ENCODE assay signal across 8 mouse cellular contexts in the genomic region with DNA sequence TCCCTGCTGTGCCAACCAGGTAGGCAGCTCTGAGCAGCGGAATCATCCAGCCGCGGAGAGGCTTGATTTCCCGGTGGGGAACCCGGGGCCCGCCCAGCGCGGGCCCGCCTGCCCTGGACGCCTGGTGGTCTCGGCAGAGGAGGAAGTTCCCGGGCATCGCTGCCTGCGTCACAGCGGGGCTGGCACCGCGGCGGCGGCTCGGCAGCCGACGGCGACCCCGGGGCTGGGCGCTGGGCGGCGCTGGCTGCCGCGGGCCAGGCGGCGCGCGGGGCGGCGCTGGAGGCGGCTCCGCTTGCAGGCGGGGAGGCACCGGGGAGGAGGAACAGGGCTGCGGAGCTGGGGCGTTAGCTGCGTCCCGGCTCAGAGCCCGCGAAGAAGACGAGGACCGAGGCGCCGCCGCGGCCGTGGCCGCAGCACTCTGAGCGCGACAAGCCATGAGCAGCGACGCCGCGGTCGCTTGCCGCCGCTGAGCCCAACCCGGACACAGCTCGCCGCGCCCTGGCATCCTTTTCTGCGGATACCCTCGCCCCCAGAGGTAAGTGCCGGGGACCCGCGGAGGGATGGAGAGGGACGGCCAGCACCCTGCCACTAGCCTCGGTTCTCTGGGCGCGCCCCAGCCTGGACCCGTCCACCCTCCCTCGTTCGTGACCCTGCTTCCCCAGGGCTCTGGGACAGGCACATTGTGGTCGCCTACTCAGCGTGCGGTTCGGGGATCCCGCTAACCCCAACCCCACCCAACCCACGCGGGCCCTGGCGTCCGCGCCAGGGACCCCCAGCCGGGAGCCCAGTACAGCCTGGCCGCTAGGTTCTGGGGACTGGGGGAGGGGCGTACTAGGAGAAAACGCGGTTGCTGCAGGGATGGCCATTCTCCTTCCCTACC. TPM values are rescaled to one million over a fixed set of nuclear protein-coding genes. Genes with fewer than 3 reads are reported as not detected.
A peak's percentile ranks its signal among the peaks of the same experiment; 100 is the strongest.
DNase-seq lines count a peak whose midpoint lies in the region; ATAC-seq and TF ChIP-seq lines count a peak whose summit lies in the region.

A gene (plus strand): TSS at position 293 of the 880 bp plus-strand sequence.

- peak; percentile 90 for ATAC-seq in embryonic facial prominence, embryonic 12.5 days (ENCODE audit: insufficient number of reproducible peaks, insufficient read depth, low FRiP score, low TSS enrichment)
- ATAC-seq in limb, embryonic 14.5 days (ENCODE audit: low FRiP score, low read depth): peak; percentile 92
- peak; percentile 95 for ATAC-seq in midbrain, embryonic 16.5 days

- H3K9me3 ChIP-seq in embryonic facial prominence, embryonic 12.5 days: no peaks in the 10 kb centered on the region
- no peaks in the 10 kb centered on the region for H3K9me3 ChIP-seq in limb, embryonic 14.5 days (ENCODE audit: control insufficient read depth, low read length)
- no peaks in the 10 kb centered on the region for H3K9me3 ChIP-seq in midbrain, embryonic 16.5 days (replicated peaks; ENCODE audit: control insufficient read depth, low read length, poor library complexity, severe bottlenecking)

- peak within 1 kb of the TSS; percentile 57 for H3K27ac ChIP-seq in embryonic facial prominence, embryonic 12.5 days
- peak within 1 kb of the TSS; percentile 76 for H3K27ac ChIP-seq in kidney, adult 2 months (ENCODE audit: insufficient read depth, low read depth, low read length)
- peak within 1 kb of the TSS; percentile 65 for H3K27ac ChIP-seq in limb, embryonic 14.5 days (replicated peaks; ENCODE audit: low read depth, low read length)
- peak within 1 kb of the TSS; percentile 81 for H3K27ac ChIP-seq in midbrain, embryonic 16.5 days (ENCODE audit: low read length)
- H3K27ac ChIP-seq in spleen, adult 2 months (ENCODE audit: insufficient read depth, low read length): peak within 1 kb of the TSS; percentile 99

- peak within 1 kb of the TSS; percentile 71 for H3K4me3 ChIP-seq in embryonic facial prominence, embryonic 12.5 days
- H3K4me3 ChIP-seq in kidney, adult 2 months (ENCODE audit: insufficient read depth, low read depth, low read length): peak within 1 kb of the TSS; percentile 83
- H3K4me3 ChIP-seq in limb, embryonic 14.5 days (replicated peaks; ENCODE audit: low read length): peak within 1 kb of the TSS; percentile 76
- peak within 1 kb of the TSS; percentile 71 for H3K4me3 ChIP-seq in midbrain, embryonic 16.5 days (ENCODE audit: low read depth, low read length)
- peak within 1 kb of the TSS; percentile 77 for H3K4me3 ChIP-seq in spleen, adult 2 months (ENCODE audit: extremely low read depth, insufficient read depth, insufficient read length)

- H3K4me2 ChIP-seq in embryonic facial prominence, embryonic 12.5 days (replicated peaks): peak within 1 kb of the TSS; percentile 86
- H3K4me2 ChIP-seq in limb, embryonic 14.5 days (replicated peaks; ENCODE audit: low read depth, low read length, severe bottlenecking): peak within 1 kb of the TSS; percentile 94
- peak within 1 kb of the TSS; percentile 93 for H3K4me2 ChIP-seq in midbrain, embryonic 16.5 days (ENCODE audit: low read length)

- no peaks in the 10 kb centered on the region for H3K36me3 ChIP-seq in embryonic facial prominence, embryonic 12.5 days
- no peaks in the 10 kb centered on the region for H3K36me3 ChIP-seq in kidney, adult 2 months (ENCODE audit: control insufficient read depth, insufficient read depth, low read length)
- no peaks in the 10 kb centered on the region for H3K36me3 ChIP-seq in limb, embryonic 14.5 days (ENCODE audit: control insufficient read depth, insufficient read depth, low read length)
- no peaks in the 10 kb centered on the region for H3K36me3 ChIP-seq in midbrain, embryonic 16.5 days (ENCODE audit: control insufficient read depth, insufficient read depth, low read length)
- H3K36me3 ChIP-seq in spleen, adult 2 months (ENCODE audit: control insufficient read depth, insufficient read depth, low read length): peaks cover 5% of the 10 kb centered on the region; the same call in 1 of the 2 replicates

- peak; percentile 25 for TF ChIP-seq POLR2A in kidney, adult 2 months (IDR thresholded peaks at IDR 0.05; ENCODE audit: low read depth, low read length)
- TF ChIP-seq POLR2A in limb, embryonic 14.5 days (IDR thresholded peaks at IDR 0.05; ENCODE audit: borderline replicate concordance, extremely low read depth, insufficient read depth, insufficient read length): peak; percentile 64; the same call in 1 of the 2 replicates
- peak; percentile 70 for TF ChIP-seq POLR2A in spleen, adult 2 months (IDR thresholded peaks at IDR 0.05; ENCODE audit: low read depth, low read length)

- under 1% methylated on average over 76 of the region's 93 CpGs for WGBS in embryonic facial prominence, embryonic 12.5 days
- WGBS in kidney, adult 2 months: under 1% methylated on average over 92 of the region's 93 CpGs
- under 1% methylated on average over 50 of the region's 93 CpGs for WGBS in limb, embryonic 14.5 days
- WGBS in midbrain, embryonic 16.5 days: under 1% methylated on average over 73 of the region's 93 CpGs
- 1% methylated on average over 91 of the region's 93 CpGs for WGBS in spleen, adult 2 months

- 0 out of 2 replicates have a peak, but pooled peaks have one; percentile 16 for TF ChIP-seq CTCF in kidney, adult 2 months (conservative IDR thresholded peaks at IDR 0.05; ENCODE audit: insufficient read depth, insufficient read length, low read depth, low read length)
- TF ChIP-seq CTCF in spleen, adult 2 months (IDR thresholded peaks at IDR 0.05; ENCODE audit: extremely low read depth, insufficient read depth, insufficient read length, insufficient replicate concordance): no peak

- peak; percentile 66 for DNase-seq in 3T3-L1 (ENCODE audit: low read depth, low spot score)
- DNase-seq in adrenal gland, postnatal 36 days: peak; percentile 93 to 94
- DNase-seq in heart, adult 18-20 months: peak; percentile 82 to 93
- peak; percentile 79 for DNase-seq in kidney, adult 2 months
- peak; percentile 73 for DNase-seq in limb, embryonic 14.5 days (ENCODE audit: low spot score)
- DNase-seq in spleen, adult 2 months (ENCODE audit: low read depth in 1 of 2, low spot score in 2 of 2): peak; percentile 74 to 89

- H3K9ac ChIP-seq in embryonic facial prominence, embryonic 12.5 days: peak within 1 kb of the TSS; percentile 75
- peak within 1 kb of the TSS; percentile 80 for H3K9ac ChIP-seq in limb, embryonic 14.5 days (ENCODE audit: low read depth, low read length, severe bottlenecking)
- peak within 1 kb of the TSS; percentile 85 for H3K9ac ChIP-seq in midbrain, embryonic 16.5 days (ENCODE audit: low read depth, low read length)

- H3K27me3 ChIP-seq in embryonic facial prominence, embryonic 12.5 days: no peaks in the 10 kb centered on the region
- no peaks in the 10 kb centered on the region for H3K27me3 ChIP-seq in kidney, adult 2 months (replicated peaks; ENCODE audit: control insufficient read depth, insufficient read depth, low read length)
- no peaks in the 10 kb centered on the region for H3K27me3 ChIP-seq in limb, embryonic 14.5 days (ENCODE audit: control insufficient read depth, insufficient read depth, low read length)
- H3K27me3 ChIP-seq in midbrain, embryonic 16.5 days (ENCODE audit: control insufficient read depth, insufficient read depth, low read depth, low read length): peaks cover 3% of the 10 kb centered on the region
- H3K27me3 ChIP-seq in spleen, adult 2 months (ENCODE audit: control insufficient read depth, insufficient read depth, low read length): no peaks in the 10 kb centered on the region

- H3K4me1 ChIP-seq in embryonic facial prominence, embryonic 12.5 days: peaks cover 16% of the 10 kb centered on the region
- H3K4me1 ChIP-seq in kidney, adult 2 months (ENCODE audit: control insufficient read depth, insufficient read depth, low read length): 0 out of 2 replicates have a peak, but pooled peaks cover 3% of the 10 kb centered on the region
- peaks cover 11% of the 10 kb centered on the region; the same call in 1 of the 2 replicates for H3K4me1 ChIP-seq in limb, embryonic 14.5 days (ENCODE audit: control insufficient read depth, insufficient read depth, low read length)
- H3K4me1 ChIP-seq in midbrain, embryonic 16.5 days (ENCODE audit: control insufficient read depth, insufficient read depth, low read length): peaks cover 21% of the 10 kb centered on the region
- H3K4me1 ChIP-seq in spleen, adult 2 months (ENCODE audit: control insufficient read depth, insufficient read depth, insufficient read length): peaks cover 4% of the 10 kb centered on the region

RNA-seq across cellular contexts. Expression of the gene that starts here (rescaled TPM):
- total RNA-seq in adrenal gland, postnatal 36 days (2021): 10 to 100 TPM; 23.9 to 26.6 TPM
- polyA plus RNA-seq in embryonic facial prominence, embryonic 12.5 days (2016; fragmentation: Nextera tagmentation; extraction: Ambion mirVana): 13.2 TPM in 2 replicates
- 10 to 100 TPM; 26.7 to 29.9 TPM for total RNA-seq in heart, adult 18-20 months (2021)
- polyA plus RNA-seq in kidney, adult 2 months (2012; rRNA removed): 13.0 and 13.6 TPM in 2 replicates
- 13.0 and 20.2 TPM in 2 replicates for polyA plus RNA-seq in limb, embryonic 14.5 days (2012; rRNA removed)
- 19.6 and 19.7 TPM in 2 replicates for polyA plus RNA-seq in limb, embryonic 14.5 days (2014; fragmentation: Nextera tagmentation; extraction: Ambion mirVana)
- polyA plus RNA-seq in midbrain, embryonic 16.5 days (2015; fragmentation: Nextera tagmentation; extraction: Ambion mirVana): 10.4 and 13.0 TPM in 2 replicates
- 33.9 and 41.0 TPM in 2 replicates for polyA plus RNA-seq in spleen, adult 2 months (2012; rRNA removed)

Comparison
In these comparisons a context has a peak if more than half of its experiments do, and no peak if none do; other contexts are left out.
1. Peak in every context shown above with its lines: DNase-seq, ATAC-seq, H3K4me3 ChIP-seq and H3K27ac ChIP-seq.